Mouse (Mus musculus) kidney, adult 9 months (tissue): Measurements from ENCODE around the gene Gab2.

Source experiments
- DNase-seq: peaks from one replicate; pipeline ENCODE4 v3.0.0; 2022

The Gab2 gene

DNA sequence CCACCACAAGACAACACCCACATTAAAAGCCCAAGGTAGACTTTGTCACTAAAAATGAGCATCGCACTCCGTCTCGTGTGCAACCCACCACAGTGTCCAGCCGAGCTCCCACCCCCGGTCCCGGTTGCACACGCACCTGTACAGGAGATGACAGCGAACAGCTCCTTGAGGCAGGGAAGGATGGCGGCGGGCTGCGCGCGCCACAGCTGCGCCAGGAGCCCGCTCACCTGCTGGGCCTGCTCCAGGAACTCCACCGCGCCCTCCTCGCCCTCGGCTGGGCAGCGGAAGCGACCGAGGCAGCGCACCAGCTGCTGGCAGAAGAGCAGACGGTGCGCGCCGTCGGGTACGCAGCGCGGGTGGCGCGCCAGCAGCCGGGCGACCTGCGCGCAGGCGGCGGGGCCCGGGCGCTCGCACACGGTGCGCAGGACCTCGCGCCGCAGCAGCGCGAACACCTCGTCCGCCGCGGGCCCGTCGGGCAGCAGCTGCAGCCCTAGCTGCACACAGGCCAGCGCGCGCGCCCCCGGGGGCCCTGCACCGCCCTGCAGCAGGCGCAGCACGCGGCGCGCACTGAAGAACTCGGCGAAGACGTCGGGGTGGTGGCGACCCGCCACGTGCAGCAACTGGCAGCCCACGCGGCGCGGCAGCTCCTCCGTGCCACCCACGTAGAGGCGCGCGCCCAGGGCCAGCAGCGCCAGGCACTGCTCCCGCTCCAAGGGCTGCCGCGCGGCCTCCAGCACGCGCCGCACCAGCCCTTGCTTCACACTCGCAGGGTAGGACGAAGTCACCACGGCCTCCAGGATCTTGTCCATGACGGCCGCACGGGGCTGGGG is 244.0 kb downstream of the Gab2 start:
- DNase-seq, result no peak

DNA sequence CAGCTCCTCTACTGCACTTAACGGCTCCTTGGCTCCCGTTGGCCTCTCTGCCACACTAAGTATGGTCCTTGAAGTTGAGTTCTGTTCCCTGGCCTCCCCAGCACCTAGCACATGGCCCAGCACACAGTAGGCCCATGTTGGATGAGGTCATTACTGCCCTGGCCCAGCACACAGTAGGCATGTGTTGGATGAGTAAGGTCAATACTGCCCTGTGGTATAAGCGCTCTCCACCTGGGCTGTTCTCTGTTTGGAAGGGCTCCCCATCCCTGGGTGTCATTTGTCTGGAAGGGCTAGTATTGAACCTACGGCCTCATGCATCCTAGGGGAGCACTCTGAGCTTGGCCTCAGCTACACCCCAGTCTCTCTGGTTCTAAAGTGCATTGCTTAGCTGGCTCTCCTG is 246.0 kb downstream of the Gab2 start:
- no peak for DNase-seq

DNA sequence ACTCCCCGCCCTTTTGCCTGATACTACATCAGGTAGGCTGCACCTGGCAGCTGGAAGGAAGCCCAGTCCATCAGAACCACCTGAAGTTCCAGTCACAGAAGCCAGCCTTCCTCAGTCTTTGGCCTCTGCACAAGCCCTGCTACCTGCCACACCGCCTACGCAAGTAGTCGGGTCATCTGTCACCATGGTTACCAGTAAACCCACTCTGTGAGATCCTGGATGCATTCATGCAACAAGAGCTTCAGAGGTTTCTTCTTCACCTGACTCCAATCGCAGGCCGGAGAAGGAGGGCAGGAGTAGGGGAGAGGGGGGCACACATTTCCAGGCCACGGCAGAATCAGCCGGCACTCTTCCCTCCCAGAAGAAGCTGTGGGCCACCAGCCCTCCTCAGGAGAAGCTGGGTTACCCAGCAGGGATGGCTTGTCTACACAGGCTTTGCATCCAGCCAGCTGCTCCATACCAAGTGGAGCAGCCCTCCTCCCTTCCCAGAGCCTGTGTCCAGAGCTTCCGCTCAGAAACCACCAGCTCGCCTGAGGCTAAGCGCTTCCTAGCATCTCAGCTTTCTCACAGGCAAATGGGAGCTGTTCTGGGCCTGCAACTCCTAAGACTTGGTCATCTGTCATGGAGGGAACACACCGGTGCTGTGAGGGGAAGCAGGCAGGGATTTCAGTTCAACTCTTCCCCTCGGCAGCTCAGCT is 247.7 kb downstream of the Gab2 start:
- no peak for DNase-seq

DNA sequence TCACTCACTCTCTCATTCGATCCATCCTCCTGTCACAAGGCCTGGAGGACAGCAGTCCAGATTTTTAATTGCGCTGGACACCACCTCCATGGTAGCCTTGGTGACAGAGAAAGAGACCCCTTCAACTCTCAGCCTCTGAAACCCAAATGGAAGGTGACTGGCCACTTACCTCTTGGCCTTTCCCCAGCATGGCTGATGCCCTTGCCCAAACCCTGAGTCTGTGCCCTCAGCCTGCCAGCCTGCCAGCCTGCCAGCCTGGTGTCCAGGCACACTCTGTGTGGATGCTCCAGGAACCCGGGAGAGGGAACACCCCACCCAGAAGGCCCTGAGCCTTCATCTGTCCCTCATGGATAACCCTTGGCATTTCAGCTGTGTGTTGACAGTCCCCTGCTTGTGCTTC is 248.3 kb downstream of the Gab2 start:
- DNase-seq, result no peak

DNA sequence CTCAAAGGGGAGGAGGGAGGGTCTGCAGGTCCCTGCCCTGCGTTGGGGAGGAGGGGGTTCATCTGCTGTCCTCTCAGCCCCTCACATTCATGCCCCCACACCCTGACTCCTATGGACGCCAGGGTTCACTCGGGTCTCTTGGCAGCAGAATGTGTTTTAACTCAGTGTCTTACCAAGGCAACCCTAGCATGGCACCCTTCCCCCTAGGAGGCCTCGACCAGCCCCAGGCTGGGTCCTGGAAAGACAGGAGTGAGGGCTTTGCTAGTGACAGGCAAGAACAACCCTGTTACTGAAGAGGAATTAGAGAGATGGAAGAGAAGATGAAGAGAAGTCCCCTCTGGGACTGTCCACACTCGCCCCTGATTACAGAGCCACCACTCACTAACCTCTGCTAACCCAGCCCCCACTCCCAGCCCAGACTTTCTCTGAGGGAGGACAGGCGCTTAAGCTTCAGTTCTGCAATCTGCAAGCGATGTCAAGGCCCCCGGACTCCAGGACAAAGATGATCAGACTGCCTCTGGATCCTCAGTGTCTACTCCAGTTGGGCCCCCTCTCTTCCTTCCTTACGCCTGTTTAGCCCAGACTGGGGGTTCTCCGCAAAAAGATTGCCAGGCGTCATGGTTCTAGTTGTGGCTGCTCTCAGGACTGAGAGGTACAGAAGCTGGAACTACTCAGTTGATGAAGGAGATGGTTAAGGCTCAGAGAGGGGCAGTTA is 249.7 kb downstream of the Gab2 start:
- no peak for DNase-seq

DNA sequence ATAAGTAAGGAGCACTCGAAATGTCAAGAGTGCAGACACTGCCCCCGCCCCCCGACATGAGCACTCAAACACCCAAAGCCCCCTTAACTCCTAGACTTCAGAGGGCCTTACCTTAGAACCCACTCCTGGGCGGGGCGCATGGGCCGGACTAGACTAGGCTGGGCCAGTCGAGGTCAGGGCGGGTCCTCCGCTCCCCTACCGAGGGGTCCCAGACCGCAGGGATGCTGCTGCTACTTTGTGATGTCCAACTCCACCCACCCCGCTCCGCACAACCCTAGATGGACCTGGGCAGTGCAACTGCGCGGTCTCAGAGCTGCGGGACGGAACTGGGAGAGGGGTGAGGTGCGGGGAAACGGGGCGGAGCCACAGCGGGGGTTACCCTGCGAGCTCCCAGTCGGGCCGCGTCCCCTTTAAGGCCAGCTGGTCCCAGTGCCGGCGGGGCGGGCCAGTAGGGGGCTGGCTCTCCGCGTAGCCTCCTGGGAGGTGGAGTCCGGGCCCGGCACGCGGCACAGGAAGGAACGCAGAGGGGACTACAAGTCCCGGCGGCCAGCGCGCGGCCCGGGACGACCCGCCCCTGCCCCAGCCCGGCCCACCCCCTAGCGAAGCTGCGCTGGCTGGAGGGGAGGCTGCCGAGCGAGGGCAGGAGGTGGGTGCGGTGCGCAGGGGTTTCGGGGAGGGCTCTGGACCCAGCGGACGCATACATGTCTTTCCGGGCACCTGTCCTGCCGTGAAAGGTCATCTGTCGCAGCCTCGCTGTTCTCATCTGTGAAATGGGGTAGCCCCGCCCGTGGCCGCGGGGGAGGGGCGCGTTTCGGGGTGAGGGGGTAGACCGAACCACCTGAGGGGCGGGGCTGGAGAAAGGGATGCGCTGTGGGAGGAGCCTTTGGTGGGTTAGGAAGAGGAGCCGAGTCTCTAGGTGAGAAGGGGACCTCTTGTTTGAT is 250.6 kb downstream of the Gab2 start, which contains the start of the genes Usp35 and Kctd21:
TSS of gene Usp35 (minus strand) at position 295 of the 941 bp plus-strand sequence.
TSS of gene Kctd21 (plus strand) at position 602 of the 941 bp plus-strand sequence.
- DNase-seq, result peak; percentile 94

DNA sequence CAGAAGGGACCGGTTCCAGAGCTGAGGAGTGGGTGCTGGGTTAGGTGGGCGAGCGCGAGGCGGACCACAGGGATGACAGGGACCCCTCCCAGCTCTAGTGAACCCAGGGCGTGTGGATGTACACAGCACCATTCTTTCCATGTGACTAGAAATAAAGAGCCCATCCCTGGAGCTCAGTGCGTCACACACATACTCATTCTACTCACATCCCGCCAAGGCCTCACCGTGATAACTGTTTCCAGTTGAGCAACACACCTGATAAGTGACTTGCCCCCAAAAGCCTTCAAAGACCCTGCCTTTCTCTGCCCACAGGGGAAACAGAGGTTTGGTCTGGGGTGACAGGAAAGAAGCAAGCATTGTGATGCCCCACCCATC is 251.3 kb downstream of the Gab2 start:
- peak; percentile 22 for DNase-seq

DNA sequence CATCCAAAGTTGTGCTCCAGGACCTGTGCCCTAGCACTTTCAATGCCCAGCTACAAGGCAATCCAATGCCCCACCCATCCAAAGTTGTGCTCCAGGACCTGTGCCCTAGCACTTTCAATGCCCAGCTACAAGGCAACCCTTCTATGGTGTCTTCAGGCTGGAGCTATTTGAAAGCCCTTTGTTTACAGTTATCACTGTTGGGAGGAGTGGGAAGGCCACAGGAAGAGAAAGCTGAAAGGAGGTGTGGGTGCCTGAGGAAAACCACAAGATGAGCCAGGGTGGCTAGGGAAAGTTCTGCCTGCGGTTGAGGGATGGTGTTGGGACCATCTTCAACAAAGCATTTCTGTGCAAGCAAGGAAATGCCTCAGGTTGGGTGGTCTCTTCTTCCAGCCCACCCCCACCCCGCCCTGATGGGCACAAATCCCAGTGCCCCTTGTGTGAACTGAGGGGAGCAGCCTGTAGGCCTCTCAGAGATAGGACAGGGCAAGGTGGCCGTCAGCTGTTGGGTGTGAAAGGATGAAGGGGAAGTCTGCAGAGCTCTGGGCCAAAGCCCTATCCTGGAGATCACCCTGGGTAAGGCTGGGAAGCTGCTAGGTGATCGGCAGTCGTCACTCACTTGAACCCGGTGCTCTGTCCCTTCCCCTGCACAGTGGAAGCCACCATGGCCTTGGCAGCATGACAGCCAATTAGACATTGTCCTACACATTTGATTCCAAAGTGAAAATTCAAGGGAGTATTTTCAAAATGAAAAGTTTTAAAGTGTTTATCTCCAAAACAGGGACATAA is 251.9 kb downstream of the Gab2 start:
- DNase-seq, result no peak

DNA sequence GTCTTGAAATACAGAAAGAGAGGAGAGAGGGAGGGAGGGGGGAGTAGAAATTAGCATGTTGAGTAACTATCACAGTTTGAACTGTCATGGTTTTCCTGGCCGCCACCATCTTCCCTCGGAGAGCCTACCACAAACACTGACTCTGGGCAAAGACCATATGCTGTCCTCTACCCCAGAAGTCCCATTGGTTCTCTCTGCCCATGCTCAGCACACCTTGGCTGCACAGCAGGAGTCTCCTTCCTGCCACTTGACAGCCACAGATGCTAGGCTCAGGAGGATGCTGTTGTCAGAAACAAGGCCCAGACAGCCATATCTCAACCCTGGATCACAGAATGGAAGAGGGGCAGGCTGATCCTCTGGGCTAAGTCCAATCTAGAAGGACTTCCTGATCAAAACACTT is 253.0 kb downstream of the Gab2 start:
- no peak for DNase-seq

DNA sequence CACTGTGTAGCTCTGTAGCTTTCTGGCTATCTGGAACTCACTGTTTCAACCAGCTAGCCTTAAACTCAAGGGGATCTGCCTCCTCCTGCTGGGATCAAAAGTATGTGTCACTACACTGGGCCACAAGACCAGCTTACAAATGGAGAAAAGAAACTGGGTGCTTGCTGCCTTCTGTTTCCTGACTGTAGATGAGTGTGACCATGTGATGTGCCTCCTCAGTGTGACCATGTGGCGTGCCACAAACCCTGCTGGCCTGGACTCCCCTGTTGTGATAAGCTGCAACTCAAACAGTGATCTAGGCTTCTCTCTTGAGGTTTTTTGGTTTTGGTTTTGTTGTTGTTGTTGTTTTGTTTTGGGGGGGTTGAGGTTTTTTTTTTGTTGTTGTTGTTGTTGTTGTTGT is 255.3 kb downstream of the Gab2 start:
- no peak for DNase-seq

DNA sequence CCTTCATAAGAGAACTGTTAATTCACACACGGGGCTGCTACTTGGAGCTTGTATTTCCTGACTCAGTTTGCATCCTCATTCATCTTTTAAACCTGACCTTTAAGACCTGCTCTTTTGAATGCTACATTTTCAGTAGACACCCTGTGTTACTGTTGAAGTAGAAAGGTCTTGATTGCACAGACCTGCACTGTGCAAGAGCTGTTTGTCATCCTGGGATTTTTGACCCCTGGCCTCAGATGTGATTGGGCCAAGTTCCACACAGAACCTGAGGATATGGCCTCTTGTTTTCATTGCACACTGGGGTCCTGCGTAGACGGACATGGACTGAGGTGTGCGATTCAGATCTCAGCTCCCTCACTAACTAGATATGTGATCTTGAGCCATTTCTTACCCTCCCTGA is 257.2 kb downstream of the Gab2 start:
- DNase-seq, result no peak

DNA sequence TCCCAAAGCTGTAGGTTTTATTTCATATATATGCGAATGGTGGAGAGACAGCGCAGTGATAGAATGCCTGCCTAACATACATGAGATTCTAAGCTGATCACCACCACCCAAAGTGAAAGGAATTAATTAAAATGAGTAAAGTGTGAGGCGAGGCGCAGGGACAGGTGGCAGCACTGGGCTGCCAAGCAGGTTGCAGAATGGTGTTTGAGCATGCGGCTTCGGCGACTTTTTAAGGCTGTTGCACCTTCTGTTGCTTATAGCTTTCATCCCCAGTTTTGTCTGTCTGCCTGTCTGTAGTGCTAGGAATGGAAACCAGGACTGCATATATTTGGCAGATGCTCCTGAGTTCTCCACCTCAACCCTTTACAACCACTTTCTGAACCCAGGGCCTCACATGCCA is 258.2 kb downstream of the Gab2 start:
- no peak for DNase-seq

DNA sequence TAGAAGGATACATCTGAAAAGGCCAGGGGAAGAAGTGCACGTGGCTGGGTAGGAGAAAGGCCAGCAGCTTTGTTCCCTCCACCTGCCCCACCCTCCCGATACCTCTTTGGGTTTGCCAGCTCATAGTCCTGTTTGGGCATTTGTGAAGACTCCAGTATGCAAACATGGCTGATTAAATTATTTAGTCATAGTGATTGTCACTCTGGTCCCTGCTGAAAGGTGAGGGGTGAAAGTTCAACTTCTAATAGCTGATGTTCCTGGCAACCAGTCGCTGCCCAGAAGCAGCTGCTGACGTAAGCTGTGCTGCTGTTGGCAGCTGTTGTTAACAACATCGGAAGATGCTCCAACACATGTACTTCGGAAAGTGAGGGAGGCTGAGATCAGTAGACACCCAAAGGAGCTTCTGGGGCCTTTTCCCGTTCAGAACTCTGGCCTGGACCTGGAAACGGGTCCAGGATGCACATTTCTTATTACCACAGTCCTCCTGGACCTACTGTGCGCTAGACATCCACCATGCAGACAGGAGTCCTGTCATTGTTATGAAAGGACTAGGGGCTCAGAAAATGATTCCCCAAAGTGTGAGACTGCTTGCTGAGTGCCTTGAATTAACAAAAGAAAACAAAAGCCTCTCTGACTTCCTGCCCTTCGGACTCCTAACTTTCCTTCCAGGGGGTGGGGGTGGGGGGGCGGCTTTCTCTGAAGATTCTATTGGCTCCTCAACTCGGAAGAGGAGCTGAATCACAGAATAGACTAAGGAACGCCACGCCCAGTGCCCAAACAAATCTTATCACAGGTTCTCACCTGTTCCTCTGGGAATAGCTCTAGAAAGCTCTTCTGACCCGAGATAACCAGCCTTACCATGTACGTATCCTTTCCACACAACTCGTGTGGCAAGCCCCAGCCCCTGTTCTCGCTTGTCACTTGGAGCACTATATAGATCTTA is 259.8 kb downstream of the Gab2 start:
- peak; percentile 39 for DNase-seq

DNA sequence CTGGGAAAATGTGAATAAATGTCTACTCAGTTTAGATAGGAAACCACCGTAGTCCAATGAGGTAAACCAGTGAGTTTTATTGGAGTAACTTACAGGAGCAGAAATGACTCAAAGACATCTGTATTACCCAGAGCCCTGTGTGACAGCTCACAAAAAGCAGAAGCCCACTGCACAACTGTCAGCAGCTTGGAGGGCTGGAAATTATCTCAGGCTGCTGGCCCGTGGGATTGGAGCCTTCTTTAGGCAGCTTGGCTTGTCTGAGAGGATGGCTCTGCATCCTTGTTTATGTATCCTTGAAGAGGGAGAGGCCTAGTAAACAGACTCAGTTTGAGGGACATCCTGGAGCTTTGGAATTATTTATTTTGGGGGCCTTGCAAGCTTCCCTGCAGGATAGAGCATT is 261.6 kb downstream of the Gab2 start:
- no peak for DNase-seq

DNA sequence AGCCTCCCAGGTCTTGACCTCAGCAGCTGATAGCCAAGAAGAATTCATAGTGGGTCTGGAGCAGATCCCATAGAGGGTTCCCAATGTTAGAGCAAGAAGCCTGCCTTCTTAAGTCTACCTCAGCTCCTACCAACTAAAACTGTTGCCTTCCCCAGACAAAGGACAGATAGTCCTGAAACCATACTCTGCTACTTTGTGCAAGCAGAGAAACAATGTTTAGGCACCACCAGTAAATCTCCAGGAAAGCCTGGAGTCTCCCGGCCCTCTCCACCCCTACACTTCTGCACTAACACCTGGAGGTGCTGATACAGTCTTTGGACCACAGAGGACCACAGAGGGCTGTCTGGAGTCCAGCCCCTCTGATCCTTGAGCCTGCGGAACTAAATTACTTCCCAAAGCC is 263.3 kb downstream of the Gab2 start:
- DNase-seq, result no peak

DNA sequence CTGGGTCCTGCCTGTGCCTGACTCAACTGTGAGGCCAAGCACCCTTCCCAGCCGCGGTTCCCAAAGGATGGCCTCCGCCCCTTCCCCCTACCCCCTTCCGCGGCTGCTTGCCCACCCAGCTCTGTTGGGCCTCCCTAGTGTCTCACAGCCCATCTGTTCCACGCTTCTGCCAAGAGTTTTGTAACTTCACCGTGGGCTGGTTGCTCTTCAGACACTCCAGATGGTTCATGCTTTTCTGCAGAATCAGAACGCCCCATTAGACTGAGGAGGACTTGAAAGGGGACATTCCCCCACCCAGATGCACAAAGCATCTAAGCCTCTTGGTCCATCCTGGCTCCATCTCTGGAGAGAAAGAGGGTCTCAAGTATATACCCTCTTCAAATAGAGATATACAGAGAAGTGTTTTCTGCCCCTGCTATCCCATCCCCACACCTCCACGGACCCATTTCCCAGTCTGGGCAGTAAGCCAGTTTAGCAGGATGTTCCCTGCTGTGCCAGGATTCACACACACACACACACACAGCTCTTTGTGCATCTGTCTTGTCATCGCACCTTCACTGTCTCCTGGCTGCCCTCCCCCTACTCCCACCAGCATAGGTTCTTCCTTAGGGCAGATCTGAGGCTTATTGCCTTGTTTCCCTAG is 264.0 kb downstream of the Gab2 start:
- no peak for DNase-seq

DNA sequence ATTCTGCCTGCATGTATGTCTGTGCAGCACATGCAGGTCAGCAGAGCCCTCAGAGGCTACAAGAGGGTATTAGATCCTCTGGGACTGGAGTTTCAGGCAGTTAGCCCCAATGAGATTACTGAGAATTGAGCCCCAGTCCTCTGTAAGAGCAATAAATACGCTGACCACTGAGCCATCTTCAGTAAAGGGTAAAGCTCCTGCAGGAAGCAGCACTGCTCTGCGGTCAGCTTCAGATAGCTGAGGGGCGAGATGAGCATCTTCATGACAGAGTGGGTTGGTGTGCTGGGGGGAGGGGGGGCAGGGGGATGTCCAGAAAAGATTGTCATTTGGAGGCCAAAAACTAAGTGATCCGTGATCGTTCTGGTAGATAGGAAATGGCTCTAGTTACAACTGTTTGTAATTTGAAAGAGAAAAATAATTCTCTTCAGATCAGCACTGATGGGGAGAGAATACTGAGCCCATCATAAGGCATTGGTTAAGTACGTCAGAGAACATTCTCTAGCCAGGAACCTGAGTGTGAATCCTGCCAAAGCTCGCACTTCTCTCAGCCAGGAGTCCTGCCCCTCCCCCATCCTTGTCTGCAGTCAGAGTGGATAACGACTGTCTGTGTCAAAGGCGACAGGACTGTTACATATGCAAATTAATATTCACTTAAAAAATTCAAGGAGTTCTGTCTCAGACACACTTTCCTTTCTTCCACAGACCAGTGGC is 264.9 kb downstream of the Gab2 start:
- DNase-seq, result no peak

DNA sequence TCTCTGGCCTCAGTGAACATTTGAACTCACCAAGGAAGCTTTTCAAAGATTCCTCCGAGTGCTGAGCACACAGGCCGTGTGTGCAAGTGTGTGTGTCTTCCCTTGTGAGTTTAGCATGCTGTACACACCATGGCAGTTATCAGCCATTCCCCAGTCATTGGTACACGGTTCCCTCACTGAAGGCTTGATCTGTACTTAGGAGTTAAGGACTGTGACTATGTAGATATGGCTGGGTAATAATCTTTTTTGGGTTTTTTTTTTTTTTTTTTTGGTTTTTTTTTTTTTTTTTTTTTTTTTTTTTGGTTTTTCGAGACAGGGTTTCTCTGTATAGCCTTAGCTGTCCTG is 265.4 kb downstream of the Gab2 start:
- no peak for DNase-seq

DNA sequence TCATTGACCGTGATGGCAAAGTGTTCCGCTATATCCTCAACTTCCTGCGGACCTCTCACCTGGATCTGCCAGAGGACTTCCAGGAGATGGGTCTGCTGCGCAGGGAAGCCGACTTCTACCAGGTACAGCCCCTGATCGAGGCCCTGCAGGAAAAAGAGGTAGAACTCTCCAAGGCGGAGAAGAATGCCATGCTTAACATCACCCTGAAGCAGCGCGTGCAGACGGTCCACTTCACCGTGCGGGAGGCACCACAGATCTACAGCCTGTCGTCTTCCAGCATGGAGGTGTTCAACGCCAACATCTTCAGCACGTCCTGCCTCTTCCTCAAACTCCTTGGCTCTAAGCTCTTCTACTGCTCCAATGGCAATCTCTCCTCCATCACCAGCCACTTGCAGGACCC is 266.1 kb downstream of the Gab2 start:
- no peak for DNase-seq

DNA sequence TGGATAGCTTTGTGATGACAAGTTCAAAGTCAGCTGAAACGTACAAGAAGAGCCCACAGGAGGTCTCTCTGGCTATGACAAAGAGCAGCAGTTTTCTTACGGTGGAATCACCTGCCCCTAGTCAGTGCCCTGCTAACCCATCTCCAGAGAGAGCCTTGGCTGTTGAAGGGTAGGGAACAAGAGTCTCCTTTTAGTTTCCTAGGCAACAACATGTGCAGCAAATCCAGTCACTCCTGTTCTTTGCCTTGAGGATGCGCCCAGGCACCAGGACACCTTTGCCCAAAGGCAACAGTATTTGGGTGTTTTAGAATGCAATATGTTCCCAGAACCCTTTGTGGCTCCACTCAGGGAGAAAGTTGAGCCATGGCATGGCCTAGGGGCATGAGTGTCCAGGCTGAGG is 266.9 kb downstream of the Gab2 start:
- no peak for DNase-seq
